Mouse (Mus musculus) MEL (cell line): ENCODE measurements at regions not wholly inside any gene's neighbourhood (a gene's known extent, or its start where the extent isn't known, plus 50 kb on each side); places are given as distances from the start of the nearest gene placed in this dataset.
A peak's percentile ranks its signal among the peaks of the same experiment; 100 is the strongest.

Experiments
- DNase-seq: peaks from one replicate; pipeline ENCODE4 v3.0.0; 2011; ENCODE audit warnings: low read depth, low spot score
- H3K27ac ChIP-seq: 2 replicates; pipeline ENCODE4 v1.5.1; 2012; ENCODE audit warnings: low read depth, mild to moderate bottlenecking, control low read depth, low read length, moderate library complexity; ENCODE audit not compliant: control insufficient read depth
- H3K27me3 ChIP-seq, 2 experiments: fragments of 150-350 bp in 1 of 2; sonication (generic) in 1 of 2; 2 replicates each; pipeline ENCODE4 v1.6.1; 2012; ENCODE audit warnings: low read length in 2 of 2, mild to moderate bottlenecking in 2 of 2, improper control_type of control experiment in 1 of 2, moderate library complexity in 1 of 2; ENCODE audit not compliant: insufficient read depth in 2 of 2, control insufficient read depth in 1 of 2
- H3K36me3 ChIP-seq, 2 experiments: 2 replicates each; pipeline ENCODE4 v1.6.1; 2012 to 2014; ENCODE audit warnings: low read length in 2 of 2, improper control_type of control experiment in 1 of 2, inconsistent platforms in 1 of 2, mild to moderate bottlenecking in 1 of 2; ENCODE audit not compliant: insufficient read depth in 2 of 2, control insufficient read depth in 1 of 2
- H3K4me1 ChIP-seq, 2 experiments: fragments of 150-350 bp in 1 of 2; sonication (generic) in 1 of 2; 2 replicates each; pipeline ENCODE4 v1.6.1; 2012; ENCODE audit warnings: low read length in 2 of 2, improper control_type of control experiment in 1 of 2, mild to moderate bottlenecking in 1 of 2; ENCODE audit not compliant: insufficient read depth in 2 of 2, control insufficient read depth in 1 of 2
- H3K4me3 ChIP-seq, 2 experiments: fragments of 150-350 bp in 1 of 2; sonication (generic) in 1 of 2; 2 replicates each; pipeline ENCODE4 v1.5.1; 2012; ENCODE audit warnings: low read depth in 2 of 2, low read length in 2 of 2, mild to moderate bottlenecking in 2 of 2, moderate library complexity in 2 of 2, control low read depth in 1 of 2, improper control_type of control experiment in 1 of 2; ENCODE audit not compliant: control insufficient read depth in 1 of 2, insufficient read depth in 1 of 2
- H3K79me2 ChIP-seq: 2 replicates; pipeline ENCODE4 v1.6.1; 2012; ENCODE audit warnings: mild to moderate bottlenecking, low read length, moderate library complexity; ENCODE audit not compliant: control insufficient read depth, poor library complexity, insufficient read depth
- H3K9ac ChIP-seq: 2 replicates; pipeline ENCODE4 v1.6.1; 2012; ENCODE audit warnings: low read depth, mild to moderate bottlenecking, control low read depth, low read length, moderate library complexity; ENCODE audit not compliant: control insufficient read depth, poor library complexity, severe bottlenecking
- H3K9me3 ChIP-seq: fragments of 150-350 bp; sonication (generic); replicated peaks from 2 replicates; pipeline ENCODE4 v1.6.1; 2012; ENCODE audit warnings: mild to moderate bottlenecking, low read length, improper control_type of control experiment, moderate library complexity; ENCODE audit not compliant: insufficient read depth
- BHLHE40 ChIP-seq: IDR thresholded peaks from 2 replicates; pipeline ENCODE4 v1.6.1; 2012; ENCODE audit warnings: low read depth, mild to moderate bottlenecking, inconsistent platforms, low read length, improper control_type of control experiment, borderline replicate concordance
- ELF1 ChIP-seq: IDR thresholded peaks from 2 replicates; pipeline ENCODE4 v1.6.1; 2014; ENCODE audit warnings: low read depth, mild to moderate bottlenecking, inconsistent platforms, low read length, improper control_type of control experiment, moderate library complexity
- EP300 ChIP-seq, 2 experiments: IDR thresholded peaks; 2 replicates each; pipeline ENCODE4 v1.6.1; 2011; ENCODE audit warnings: improper control_type of control experiment in 2 of 2, low read length in 2 of 2, low read depth in 1 of 2, mild to moderate bottlenecking in 1 of 2
- ETS1 ChIP-seq: IDR thresholded peaks from 2 replicates; pipeline ENCODE4 v1.6.1; 2012; ENCODE audit warnings: low read depth, mild to moderate bottlenecking, inconsistent platforms, low read length, improper control_type of control experiment, moderate library complexity
- JUND ChIP-seq: IDR thresholded peaks from 2 replicates; pipeline ENCODE4 v1.6.1; 2011; ENCODE audit warnings: low read depth, mild to moderate bottlenecking, improper control_type of control experiment, low read length
- KAT2A ChIP-seq: conservative IDR thresholded peaks from 2 replicates; pipeline ENCODE4 v1.6.1; 2012; ENCODE audit warnings: low read depth, low read length, improper control_type of control experiment, inconsistent platforms
- MYC ChIP-seq: IDR thresholded peaks from 2 replicates; pipeline ENCODE4 v1.6.1; 2011; ENCODE audit warnings: low read depth, mild to moderate bottlenecking, low read length, improper control_type of control experiment, moderate library complexity
- NELFE ChIP-seq: IDR thresholded peaks from 2 replicates; pipeline ENCODE4 v1.6.1; 2011; ENCODE audit warnings: low read depth, low read length, improper control_type of control experiment
- RAD21 ChIP-seq: IDR thresholded peaks from 2 replicates; pipeline ENCODE4 v1.6.1; 2011; ENCODE audit warnings: mild to moderate bottlenecking, low read depth, low read length, improper control_type of control experiment
- RCOR1 ChIP-seq: IDR thresholded peaks from 2 replicates; pipeline ENCODE4 v1.6.1; 2012; ENCODE audit warnings: low read depth, mild to moderate bottlenecking, inconsistent platforms, low read length, improper control_type of control experiment
- SIN3A ChIP-seq: IDR thresholded peaks from 2 replicates; pipeline ENCODE4 v1.6.1; 2012; ENCODE audit warnings: low read length, improper control_type of control experiment, inconsistent platforms
- SMC3 ChIP-seq: IDR thresholded peaks from 2 replicates; pipeline ENCODE4 v1.6.1; 2011; ENCODE audit warnings: low read depth, low read length, improper control_type of control experiment
- TAL1 ChIP-seq: IDR thresholded peaks from 2 replicates; pipeline ENCODE4 v1.6.1; 2012; ENCODE audit warnings: mild to moderate bottlenecking, inconsistent platforms, low read length, moderate library complexity, mixed read lengths
- USF1 ChIP-seq: IDR thresholded peaks from 2 replicates; pipeline ENCODE4 v1.6.1; 2014; ENCODE audit warnings: low read depth, mild to moderate bottlenecking, inconsistent platforms, low read length, improper control_type of control experiment, moderate library complexity
- ZKSCAN1 ChIP-seq: IDR thresholded peaks from 2 replicates; pipeline ENCODE4 v1.6.1; 2012; ENCODE audit warnings: low read depth, mild to moderate bottlenecking, inconsistent platforms, low read length, improper control_type of control experiment, moderate library complexity

- H3K79me2 ChIP-seq = no peaks in the 10 kb centered on the region
- H3K4me3 ChIP-seq = no peak overlapping the region
- no peak overlapping the region for H3K27ac ChIP-seq
- no peaks in the 10 kb centered on the region for H3K27me3 ChIP-seq
- no peak for DNase-seq
- no peak overlapping the region for H3K9ac ChIP-seq
- no peaks in the 10 kb centered on the region for H3K9me3 ChIP-seq
- TF ChIP-seq ZKSCAN1 (no peak), KAT2A (no peak), SMC3 (no peak), TAL1 (0 out of 2 replicates have a peak, but pooled peaks have one; percentile 3), RCOR1 (no peak), ETS1 (no peak), ELF1 (no peak)
- no peaks in the 10 kb centered on the region for H3K36me3 ChIP-seq
- no peaks in the 10 kb centered on the region for H3K4me1 ChIP-seq
These were observed 238.1 kb upstream of the Ccdc122 start for GRCm38 (mm10) chr14:76798488-76798887.

GRCm38 (mm10) chr14:76797518-76797917 is 239.1 kb upstream of the Ccdc122 start:
- Histone ChIP-seq H3K36me3 (no peaks in the 10 kb centered on the region), H3K27ac (no peak overlapping the region), H3K4me1 (no peaks in the 10 kb centered on the region), H3K79me2 (no peaks in the 10 kb centered on the region), H3K9me3 (no peaks in the 10 kb centered on the region), H3K27me3 (no peaks in the 10 kb centered on the region), H3K9ac (no peak overlapping the region), H3K4me3 (no peak overlapping the region)
- DNase-seq = no peak
- TF ChIP-seq SIN3A = no peak
- no peak for TF ChIP-seq BHLHE40
- no peak for TF ChIP-seq USF1
- TF ChIP-seq MYC = no peak
- no peak for TF ChIP-seq NELFE
- no peak for TF ChIP-seq KAT2A

GRCm38 (mm10) chr14:76791811-76792571 is 235.3 kb upstream of the Serp2 start:
- Histone ChIP-seq H3K27ac (no peak overlapping the region), H3K27me3 (no peaks in the 10 kb centered on the region), H3K4me1 (no peaks in the 10 kb centered on the region), H3K4me3 (no peak overlapping the region), H3K9ac (no peak overlapping the region), H3K79me2 (no peaks in the 10 kb centered on the region), H3K9me3 (no peaks in the 10 kb centered on the region), H3K36me3 (no peaks in the 10 kb centered on the region)
- no peak for TF ChIP-seq JUND
- no peak for TF ChIP-seq EP300 (IDR thresholded peaks at IDR 0.05; ENCODE audit: low read depth in 1 of 2, low read length in 2 of 2)
- no peak for TF ChIP-seq SMC3
- TF ChIP-seq BHLHE40 = no peak
- no peak for TF ChIP-seq RAD21
- no peak for DNase-seq
